Mouse (Mus musculus): ENCODE results near the gene H6pd. TPM values are rescaled to one million over a fixed set of nuclear protein-coding genes. Genes with fewer than 3 reads are reported as not detected.
A peak's percentile ranks its signal among the peaks of the same experiment; 100 is the strongest.

H6pd gene
- total RNA-seq, 2 experiments from 2014 or later, result 15.5 to 27.9 TPM

DNA sequence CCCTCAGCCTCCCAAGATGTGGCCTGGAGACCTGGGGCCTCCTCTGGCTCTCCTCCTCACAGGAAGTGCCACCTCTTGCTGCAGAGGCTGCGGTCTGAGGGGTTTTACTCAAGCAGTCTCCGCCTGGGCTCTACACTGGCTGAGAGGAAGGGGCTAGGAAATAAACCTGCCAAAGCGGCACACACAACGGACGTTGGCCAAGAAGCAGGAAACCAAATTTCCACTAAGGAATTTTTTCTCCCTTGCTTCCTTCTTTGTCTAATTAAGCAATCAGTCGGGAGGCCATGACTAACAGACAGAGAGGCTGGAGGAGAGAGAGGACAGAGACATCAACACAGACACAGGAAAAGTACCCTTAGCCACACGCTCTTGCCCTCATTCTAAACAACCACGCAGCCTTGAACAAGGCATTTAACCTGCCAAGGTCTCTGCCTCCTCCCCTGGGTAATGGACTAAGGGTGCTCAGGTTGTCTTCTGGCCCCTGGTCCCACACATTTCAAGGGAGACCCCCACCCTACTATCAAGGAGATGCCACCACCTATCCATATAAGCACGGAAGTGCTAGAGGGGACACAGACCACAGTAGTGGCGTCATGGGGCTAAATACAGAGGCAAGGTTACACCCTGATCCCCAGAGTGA, 7.5 kb downstream of the H6pd start:
- ATAC-seq (replicated peaks; ENCODE audit: poor library complexity), result peak; percentile 74

DNA sequence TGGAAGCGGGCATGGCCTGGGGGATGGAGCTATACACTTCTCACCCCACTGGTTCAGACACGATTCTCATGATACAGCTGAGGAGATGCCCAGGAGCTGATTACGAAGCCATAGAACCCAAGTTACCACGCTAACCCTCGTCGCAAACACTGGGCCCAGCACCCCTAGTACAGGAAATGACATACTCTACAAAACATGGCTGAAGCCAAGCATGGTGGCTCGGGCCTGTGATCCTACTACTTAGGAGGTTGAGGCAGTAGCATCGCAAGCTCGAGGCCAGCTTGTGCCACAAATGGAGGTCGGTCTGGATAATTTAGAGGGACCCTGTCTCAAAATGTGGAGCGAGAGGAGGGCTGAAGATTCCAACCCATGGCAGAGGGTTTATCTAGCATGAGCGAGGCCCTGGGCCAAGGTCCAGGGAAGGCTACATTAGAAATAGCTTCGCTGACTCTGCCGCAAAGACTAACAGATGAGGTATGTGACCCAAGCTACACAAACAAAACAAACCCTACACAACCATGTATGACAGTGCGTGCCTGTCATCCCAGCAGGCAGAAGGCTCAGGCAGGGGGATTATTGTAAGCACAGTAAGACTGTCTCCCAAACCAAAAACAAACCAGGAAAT, 8.8 kb downstream of the H6pd start:
- ATAC-seq (replicated peaks; ENCODE audit: poor library complexity), result no peak

DNA sequence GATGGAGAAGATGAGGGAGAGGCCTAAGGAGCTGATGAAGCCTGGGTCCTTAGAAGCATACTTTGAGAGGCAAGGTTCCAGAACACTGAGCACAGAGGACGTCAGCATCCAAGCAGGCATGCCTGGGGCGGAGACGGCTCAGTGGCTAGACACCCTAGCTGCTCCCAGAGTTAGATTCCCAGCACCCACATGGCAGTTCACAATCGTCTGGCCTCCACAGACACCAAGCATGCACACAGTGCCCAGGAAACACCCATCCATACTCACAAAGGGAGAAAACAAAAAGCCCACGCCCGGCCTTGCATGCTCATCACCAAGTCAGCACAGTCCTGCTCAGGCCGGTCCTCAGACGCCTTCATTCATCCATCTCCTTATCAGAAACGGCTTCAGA, 9.3 kb downstream of the H6pd start:
- no peak for ATAC-seq (replicated peaks; ENCODE audit: poor library complexity)

DNA sequence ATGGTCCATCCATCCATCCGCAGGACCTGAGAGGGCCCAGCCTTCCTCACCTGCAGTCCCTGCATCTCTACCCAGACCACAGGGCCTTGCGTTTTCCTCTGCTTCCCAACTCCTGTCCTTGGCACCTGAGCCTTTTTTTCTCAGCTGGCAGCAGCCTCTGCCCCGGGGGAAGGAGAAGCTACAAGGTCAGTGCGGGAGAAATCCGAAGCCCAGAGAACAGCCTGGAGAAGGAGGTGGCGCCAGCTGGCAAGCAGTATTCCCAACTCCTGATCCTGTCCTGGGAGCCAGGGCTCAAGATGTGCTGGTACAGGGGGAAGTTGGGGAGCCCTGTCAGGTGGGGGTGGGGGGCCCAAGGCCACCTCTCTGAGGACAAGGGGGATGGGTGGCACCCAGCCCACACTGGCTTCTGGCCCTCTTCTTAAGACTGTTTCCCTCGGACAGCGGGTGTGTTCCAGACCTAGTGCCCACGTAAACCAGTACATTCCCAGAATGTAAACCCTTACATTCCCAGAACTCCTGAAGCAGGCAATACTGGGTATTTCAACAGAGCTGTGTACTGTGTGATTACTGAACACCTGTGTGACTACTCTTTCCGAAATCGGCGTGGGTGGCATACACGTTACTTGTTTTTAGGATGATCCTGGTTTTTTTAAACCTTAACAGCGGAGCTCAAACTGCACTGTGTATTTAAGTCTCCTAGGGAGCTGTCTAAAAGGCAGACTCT, 9.9 kb downstream of the H6pd start:
- no peak for ATAC-seq (replicated peaks; ENCODE audit: poor library complexity)

DNA sequence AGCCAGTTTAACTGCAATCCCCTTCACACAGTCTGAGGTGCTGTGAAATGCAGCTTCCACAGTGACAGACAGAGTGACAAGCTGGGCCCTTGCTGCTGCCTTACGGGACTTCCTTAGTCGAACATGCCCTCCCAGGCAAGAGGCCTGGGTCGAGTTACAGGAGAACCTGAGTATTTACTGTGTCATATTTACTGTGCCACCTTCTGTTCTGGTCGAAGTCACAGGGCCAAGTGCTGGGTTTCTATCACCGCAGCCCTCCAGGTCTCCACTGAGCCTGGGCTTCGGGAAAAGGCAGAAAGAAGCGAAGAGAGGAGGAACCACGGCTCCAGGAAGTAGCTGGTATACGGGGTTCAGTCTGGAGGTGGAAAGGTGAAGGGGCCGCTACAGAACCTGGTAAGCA, 10.8 kb downstream of the H6pd start:
- no peak for ATAC-seq (replicated peaks; ENCODE audit: poor library complexity)

DNA sequence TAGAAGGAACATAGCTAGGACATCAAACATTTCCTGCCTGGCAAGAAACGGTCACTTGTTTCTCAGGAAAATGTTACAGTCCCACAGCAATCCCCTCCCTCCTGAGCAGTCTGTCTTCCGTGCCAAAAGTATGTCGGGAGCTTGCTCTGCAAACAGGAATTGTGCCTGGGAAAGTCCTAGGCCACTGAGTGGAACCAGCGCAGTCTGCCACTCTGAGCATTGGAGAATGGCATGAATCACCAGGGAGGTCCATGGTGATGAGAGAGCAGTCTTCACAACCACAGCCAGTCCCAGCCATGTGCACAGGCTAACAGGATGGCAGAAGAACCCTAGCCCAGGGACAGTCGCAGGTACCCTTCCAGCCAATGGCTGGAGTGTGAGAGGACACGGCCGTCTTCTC, 12.4 kb downstream of the H6pd start:
- no peak for ATAC-seq (replicated peaks; ENCODE audit: poor library complexity)

DNA sequence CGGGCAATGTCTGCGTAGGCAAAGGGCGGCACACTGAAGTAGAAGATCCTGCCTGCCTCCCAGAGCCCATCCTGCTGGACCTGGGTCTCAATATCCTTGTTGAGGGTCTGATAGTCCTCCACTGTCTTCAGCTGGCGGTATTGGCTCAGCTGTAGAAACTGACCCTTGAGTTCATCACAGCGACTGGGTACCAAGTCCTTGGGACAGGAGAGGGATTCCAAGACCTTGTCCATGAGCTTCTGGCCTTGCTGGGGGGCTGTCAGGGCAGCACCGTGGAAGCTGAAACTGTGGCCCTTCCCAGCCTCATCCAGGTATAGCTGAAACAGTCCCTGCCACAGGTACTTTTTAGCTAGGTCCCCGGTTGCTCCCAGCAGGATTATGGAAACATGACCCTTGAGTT, 12.9 kb downstream of the H6pd start:
- no peak for ATAC-seq (replicated peaks; ENCODE audit: poor library complexity)

DNA sequence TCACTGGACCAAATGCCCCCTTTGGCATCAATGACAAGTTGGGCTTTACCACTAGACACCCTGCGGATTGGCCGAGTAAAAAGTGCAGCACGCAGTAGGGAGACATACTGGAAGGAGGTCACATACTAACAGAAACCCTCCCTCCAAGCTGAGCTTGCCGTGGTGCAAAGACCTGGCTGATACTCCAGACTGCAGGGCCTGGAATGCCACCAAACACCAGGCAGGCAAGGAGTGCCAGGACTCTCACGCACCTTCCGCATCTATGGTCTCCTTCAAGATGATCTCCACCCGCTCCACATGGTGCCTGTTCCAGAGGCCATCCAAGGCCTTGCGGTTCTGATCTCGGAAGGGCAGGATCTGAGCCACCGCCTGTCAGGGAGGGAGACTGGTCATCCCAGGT, 14.6 kb downstream of the H6pd start:
- ATAC-seq (replicated peaks; ENCODE audit: poor library complexity), result no peak

DNA sequence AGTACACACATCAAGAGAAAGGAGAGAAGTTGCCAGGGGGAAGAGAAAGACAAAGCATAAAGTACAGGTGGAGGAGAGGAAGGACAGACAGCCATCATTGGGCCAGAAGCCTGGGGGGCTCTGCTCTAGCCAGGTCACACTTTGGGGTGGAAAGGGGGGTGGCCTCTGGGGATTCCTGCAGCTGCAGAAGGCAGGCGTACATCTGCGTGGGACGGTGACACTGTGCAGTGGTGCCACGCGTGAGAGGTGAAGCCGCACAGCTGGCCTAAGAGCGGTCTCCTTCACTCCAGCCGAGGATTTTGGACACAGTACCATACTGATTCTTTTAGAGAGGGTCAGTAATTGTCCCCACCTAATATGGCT, 16.2 kb downstream of the H6pd start:
- ATAC-seq (replicated peaks; ENCODE audit: poor library complexity), result no peak

DNA sequence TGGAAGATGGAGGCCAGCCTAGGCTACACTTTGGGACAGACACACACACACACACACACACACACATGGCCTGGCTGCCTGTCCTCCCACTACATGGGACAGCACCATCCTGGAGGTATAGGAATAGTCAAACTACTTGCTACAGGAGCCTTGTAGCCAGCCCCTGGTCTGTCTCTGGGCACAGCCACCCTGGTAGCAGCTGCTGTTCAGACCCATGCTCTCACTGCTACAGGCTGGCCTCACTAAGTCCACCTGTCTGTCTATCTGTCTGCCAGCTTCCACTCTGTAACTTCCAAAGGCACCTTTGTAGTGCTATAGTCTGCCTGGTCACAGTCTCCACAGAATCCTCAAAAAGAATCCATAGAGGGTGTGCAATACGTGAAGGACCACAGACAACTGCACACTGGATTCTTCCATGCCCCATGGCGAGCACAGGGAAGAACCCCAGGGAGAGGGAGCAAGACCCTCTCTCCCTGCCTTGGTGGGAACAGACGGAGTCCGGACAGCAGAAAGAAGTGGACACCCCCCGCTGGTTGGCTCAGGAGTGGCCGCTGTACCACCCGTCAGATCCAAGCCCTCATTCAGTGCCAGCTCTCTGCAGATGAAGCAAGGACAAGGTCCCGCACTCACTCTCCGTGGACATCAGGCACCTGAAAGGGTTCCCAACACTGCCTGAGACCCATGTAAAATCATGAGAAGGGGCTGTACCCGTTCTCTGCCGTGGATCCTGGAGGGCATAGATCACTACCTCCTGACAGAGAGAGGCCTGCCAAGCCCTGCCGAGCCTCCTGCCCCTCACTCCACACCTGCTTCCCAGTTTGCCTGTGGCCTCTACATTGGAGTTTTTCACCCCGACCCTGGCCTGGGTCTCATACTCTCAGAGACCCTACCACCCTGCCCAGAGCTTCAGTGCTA, 16.8 kb downstream of the H6pd start:
- ATAC-seq (replicated peaks; ENCODE audit: poor library complexity), result no peak

DNA sequence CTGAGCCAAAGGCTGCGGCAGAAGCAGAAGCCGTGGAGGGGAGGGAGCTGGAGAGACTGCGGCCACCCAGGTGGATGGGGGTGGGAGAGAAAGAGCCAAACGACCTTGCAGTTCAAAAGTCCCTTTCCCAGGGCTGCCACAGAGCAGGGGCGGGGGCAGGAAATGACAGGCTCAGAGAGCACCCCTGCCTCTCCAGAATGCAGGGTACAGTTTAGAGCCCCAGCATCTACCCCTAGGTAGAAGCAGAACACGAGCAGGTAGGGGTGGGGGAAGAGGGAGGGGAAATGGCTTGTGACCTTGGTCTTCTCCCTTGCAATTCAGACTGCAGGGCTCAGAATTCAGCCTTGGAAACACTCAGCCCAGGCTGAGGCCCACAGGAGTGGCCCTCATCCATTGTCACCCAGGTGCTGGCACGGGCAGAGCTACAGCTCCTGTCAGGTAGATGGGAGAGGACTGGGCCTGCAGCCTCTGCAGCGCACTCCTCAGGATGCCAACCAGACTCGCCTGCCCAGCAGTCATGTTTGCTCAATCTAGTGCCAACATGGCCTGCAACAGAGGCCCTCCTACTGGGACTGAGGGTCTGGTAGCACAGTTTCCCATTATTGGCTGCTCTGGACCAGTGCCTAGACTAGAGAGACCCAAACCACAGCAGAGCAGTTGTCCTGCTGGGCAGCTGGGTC, 17.7 kb downstream of the H6pd start:
- no peak for ATAC-seq (replicated peaks; ENCODE audit: poor library complexity)

DNA sequence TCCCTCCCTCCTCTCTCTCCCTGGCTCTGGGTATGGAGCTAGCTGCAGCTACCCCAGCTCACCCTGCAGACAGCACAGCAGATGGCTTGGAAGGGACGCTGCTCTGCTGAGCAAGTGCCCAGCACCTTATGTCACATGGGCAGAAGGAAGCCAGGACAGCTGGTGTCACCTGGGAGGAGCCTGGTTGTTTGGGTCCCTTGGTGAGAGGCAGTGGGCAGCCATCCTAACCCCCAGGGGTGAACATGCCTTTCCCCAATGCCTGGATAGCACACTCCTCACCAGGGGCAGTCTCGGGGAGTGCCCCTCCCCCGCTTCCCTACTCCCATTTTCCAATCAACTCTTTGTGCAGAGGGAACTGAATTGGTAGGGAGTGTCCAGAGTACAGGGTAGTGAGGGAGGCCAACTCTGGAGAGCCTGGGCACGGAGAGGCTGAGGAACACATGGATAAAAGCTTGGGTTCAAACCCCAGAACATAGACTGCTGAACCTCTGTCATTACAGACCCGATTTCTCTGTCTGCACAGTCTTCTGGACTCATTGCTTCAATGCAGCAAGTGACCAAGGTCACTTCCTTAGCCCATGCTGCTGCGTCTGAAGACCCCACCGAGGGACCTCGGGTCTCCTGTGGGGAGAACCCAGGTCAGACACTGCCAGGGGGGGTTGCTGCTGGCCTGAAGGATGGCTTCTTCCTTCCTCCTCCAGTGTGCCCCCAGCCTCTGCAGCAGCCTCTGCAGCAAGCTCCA, 18.4 kb downstream of the H6pd start:
- no peak for ATAC-seq (replicated peaks; ENCODE audit: poor library complexity)

DNA sequence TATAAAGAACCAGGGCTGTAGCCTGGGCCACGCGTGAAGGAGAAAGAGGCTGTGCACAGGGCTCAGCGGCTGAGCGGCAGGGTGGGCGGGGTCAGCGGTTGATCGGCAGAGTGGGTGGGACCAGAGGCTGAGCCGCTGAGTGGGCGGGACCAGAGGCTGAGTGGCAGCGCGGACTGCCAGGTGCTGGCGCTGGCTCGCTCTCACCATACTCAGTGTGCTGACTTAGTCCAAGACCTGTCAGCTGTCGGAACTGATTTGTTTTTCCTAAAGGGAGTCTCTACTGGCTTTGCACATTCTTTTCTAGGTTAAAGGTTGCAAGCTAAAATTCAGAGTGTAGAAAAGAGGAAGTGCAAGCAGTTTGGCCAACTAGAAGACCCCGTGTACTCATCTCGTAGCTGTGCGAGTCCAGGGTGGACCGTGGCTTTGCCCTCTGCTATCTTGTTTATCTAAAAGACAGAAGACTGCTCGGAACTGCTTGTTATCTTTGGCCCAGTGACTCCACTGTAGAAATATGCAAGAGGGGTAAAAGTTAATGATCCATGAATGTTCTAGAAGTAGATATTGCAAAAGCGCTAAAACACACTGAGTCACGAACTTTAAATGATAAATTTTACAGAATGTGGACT, 19.8 kb downstream of the H6pd start:
- peak; percentile 96 for ATAC-seq (replicated peaks; ENCODE audit: poor library complexity)

DNA sequence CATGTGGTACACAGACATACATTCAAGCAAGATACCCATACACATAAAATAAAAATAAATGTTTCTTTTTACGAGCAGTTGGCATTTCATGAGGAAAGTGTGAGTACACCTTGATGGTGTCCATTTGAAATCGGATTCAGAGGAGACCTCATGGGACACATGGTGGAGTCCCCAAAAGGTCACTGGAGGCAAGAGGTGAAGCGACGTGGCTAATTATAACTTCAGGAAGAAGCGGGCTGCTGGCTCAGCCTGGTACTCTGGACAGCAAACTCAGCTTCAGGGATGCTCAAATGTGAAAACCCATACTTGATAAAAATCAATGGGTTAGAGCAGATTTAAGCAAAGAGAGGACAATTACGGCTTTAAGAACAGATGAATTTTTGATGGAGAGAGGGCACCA, 20.5 kb downstream of the H6pd start:
- ATAC-seq (replicated peaks; ENCODE audit: poor library complexity), result no peak

DNA sequence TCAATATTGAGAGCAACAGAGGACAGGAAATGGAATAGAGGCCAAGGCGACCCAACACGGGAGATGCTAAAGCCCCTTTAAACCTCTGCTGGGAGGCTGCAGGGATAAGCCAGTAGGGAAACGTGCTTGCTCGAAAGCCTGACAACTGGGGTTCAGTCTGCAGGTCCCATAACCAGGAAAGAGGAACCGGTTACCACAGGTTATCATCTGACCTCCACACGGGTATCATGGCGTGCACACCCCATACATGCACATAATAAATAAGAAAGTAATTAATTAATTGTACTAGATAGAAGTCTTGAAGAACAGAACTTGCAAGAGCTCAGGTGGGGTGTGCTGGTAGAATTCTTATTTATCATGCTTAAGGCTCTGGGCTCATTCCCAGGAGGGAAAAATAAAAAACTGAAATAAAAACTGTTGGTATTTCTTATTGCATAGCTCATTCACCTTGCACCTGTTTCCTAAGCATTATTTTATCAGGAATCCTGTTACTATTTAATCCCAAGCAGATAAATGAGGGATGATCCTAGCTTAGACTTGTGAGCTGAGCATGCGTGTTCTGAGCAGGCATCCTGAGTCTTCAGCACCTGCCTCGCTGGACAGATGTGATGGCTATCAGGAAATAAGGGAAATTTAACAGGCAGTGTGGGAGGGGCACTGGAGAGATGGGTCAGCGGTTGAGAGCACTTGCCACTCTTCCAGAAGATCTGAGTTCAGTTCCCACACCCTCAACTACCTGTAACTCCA, 22.0 kb downstream of the H6pd start:
- no peak for ATAC-seq (replicated peaks; ENCODE audit: poor library complexity)

DNA sequence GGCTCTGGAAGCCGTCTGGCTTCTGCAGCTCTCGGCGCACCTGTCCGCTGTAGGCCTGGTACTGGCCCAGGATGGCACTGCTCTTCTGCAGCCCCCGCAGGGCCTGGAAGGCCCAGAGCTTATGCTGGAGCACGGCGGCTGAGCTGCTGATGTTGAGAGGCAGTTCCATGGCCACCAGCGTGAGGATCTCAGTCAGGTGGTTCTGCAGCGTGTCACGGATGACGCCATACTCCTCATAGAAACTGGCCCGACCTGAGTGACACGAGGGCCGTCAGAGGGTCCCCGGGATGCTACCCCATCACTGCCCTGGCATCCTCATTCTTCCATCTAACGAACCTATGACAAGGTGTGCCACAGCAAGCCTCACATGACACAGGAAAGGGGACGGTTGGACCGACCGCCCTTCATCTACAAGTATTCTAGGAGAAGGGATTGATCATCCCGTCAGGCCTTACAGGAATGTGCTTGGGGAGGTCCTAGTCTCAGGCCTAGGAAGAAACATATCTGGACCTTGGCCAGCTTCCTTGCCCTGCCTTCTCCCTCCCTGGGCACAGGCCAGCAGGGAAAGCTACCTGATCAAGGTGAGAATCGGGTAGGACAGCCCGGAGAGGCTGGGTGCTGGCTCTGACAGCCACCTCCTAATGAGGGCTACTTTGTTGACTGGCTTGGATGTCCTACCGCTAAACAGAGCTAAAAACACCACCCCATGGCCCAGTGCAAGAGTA, 24.7 kb downstream of the H6pd start:
- no peak for ATAC-seq (replicated peaks; ENCODE audit: poor library complexity)

DNA sequence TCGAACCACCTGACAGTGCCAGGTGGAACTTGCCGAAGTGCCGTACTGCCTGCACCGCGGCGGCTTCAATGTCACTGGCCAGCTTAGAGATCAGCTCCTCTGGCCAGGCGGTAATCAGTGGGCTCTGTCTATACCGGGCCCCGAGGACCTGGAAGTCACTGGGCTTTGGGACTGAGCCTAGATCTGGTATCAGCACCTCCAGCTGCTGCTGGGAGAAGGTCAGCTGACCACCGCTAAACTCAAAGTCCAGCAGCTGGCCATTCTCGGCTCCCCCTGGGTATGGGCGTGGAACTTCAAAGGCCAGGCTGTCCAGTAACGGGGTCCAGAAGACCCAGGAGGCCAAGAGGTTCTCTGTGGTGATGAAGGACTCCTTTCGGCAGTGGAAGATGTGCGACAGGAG, 26.7 kb downstream of the H6pd start:
- ATAC-seq (replicated peaks; ENCODE audit: poor library complexity), result no peak

DNA sequence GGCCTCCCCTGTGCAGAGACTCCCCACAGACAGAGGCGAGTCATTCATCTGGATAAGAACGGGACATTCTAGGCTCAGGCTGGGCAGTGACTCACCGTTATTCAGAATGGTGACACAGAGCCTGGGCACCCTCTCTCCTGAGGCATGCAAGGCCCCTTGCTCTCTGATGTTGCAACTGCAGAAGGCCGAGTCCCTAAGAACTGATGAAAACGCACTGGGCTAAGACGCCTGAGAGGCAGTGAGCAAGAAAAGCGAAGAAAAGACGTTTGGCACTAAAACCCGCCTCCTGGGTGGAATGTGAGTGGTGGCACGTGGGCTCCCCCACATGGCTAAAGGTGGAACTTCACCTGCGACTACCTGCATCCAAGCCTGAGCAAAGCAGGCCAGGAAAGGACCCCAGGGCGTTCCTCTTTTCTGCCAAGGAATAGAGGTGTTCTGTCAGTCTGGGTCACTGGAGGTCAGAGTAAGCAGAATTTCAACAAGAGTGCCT, 29.0 kb downstream of the H6pd start:
- ATAC-seq (replicated peaks; ENCODE audit: poor library complexity), result peak; percentile 95

Data from megakaryocyte progenitor cell, adult 5-6 weeks (primary cell).